Mouse (Mus musculus) neural tube, embryonic 14.5 days (tissue): Measurements from ENCODE around the gene Klhl26. TPM values are rescaled to one million over a fixed set of nuclear protein-coding genes. Genes with fewer than 3 reads are reported as not detected.

ENCODE experiments used
- ATAC-seq: fragments of 200-750 bp; cut with Nextera tagmentation; 2 replicates; pipeline ENCODE4 v1.8.0; 2017; ENCODE audit warnings: low read depth, mild to moderate bottlenecking, moderate TSS enrichment, moderate library complexity
- H3K27ac ChIP-seq: fragments of 300-500 bp; sonication (generic); 2 replicates; pipeline ENCODE4 v1.5.1; 2014; ENCODE audit warnings: low read depth, mild to moderate bottlenecking, control low read depth, low read length, moderate library complexity, mixed read lengths
- H3K27me3 ChIP-seq: fragments of 300-500 bp; sonication (generic); 2 replicates; pipeline ENCODE4 v1.6.1; 2014; ENCODE audit warnings: low read length; ENCODE audit not compliant: control insufficient read depth, insufficient read depth
- H3K36me3 ChIP-seq: fragments of 300-500 bp; sonication (generic); 2 replicates; pipeline ENCODE4 v1.6.1; 2014; ENCODE audit warnings: low read length, mixed read lengths; ENCODE audit not compliant: control insufficient read depth, insufficient read depth
- H3K4me1 ChIP-seq: fragments of 300-500 bp; sonication (generic); 2 replicates; pipeline ENCODE4 v1.6.1; 2014; ENCODE audit warnings: low read length; ENCODE audit not compliant: control insufficient read depth, insufficient read depth
- H3K4me2 ChIP-seq: fragments of 300-500 bp; sonication (generic); 2 replicates; pipeline ENCODE4 v1.6.1; 2014; ENCODE audit warnings: mild to moderate bottlenecking, low read depth, low read length, control low read depth
- H3K4me3 ChIP-seq: fragments of 300-500 bp; sonication (generic); 2 replicates; pipeline ENCODE4 v1.5.1; 2014; ENCODE audit warnings: low read depth, low read length, control low read depth, mixed read lengths
- H3K9ac ChIP-seq: fragments of 300-500 bp; sonication (generic); replicated peaks from 2 replicates; pipeline ENCODE4 v1.6.1; 2014; ENCODE audit warnings: low read depth, mild to moderate bottlenecking, control low read depth, low read length, mixed read lengths
- H3K9me3 ChIP-seq: fragments of 300-500 bp; sonication (generic); 2 replicates; pipeline ENCODE4 v1.6.1; 2016; ENCODE audit warnings: low read length; ENCODE audit not compliant: control insufficient read depth
- WGBS: fragments of 180-500 bp; shearing (Covaris S2); extraction: QIAGEN DNeasy Blood & Tissue Kit; methylation state at CpG from one replicate; pipeline ENCODE4 v1.1.7; 2014; 5-methylcytosine and 5-hydroxymethylcytosine counted together
- polyA plus RNA-seq: library from polyadenylated mRNA; unstranded; fragments of >200 nt; fragmentation: Nextera tagmentation; extraction: Ambion mirVana; gene quantifications from 2 replicates; pipeline ENCODE4 v1.2.1, GENCODE M21; 2014

The Klhl26 gene
- polyA plus RNA-seq, 1 experiment from 2014 or later, result 29.4 TPM

DNA sequence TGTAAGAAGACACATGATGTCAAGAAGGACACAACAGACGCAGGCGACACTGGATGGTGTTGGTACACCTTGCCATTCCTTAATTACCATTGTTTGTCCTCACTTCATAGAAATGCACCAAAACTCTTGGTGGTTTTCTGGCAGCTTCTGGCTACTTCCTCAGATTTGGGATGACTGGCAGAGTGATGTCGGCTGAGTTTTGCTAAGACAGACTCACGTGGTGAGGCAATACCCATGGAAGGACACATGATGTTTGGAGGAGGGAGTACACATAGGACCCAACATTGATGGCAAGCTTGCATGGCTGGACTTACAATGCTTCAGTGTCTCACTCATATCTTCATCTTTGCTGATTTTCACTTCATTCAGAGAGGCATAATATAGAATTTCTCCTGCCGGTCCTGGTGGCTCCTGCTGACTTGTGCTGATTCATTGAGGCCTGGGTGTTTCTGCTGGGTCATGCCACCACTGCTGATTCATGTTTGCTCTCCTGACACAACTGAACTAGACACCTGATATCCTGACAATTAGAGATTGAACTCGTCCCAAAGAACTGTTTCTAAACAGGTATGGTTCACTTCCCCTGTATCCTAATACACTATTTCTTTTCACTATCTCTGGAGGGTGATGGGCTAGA, 62.3 kb downstream of the Klhl26 start:
- Histone ChIP-seq H3K27ac (no peak overlapping the region), H3K4me3 (no peak overlapping the region), H3K9me3 (no peaks in the 10 kb centered on the region), H3K4me2 (no peak overlapping the region), H3K9ac (no peak overlapping the region), H3K36me3 (peaks cover 6% of the 10 kb centered on the region; the same call in 1 of the 2 replicates), H3K27me3 (no peaks in the 10 kb centered on the region), H3K4me1 (peaks cover 9% of the 10 kb centered on the region; the same call in 1 of the 2 replicates)
- no peak for ATAC-seq
- WGBS, result 90% methylated on average over 6 of the region's 6 CpGs

DNA sequence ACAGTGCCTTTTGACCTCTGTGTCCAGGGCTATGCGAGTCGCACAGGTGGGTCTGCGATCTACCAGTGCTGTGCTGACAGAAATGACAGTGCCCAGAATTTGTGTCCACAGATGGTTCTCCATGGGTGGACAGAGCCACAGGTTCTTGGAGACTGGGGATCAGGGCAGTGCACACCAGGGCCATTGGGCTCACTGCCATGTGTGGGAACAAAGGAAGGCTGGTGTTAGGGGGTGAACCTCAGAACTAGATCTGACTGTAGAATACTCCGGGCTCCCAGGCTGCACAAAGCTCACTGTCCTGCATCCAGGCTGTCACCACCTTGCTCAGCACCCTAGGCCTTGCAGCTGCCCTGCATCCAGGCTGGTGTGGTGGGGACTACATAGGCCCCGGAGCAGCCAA, 66.5 kb downstream of the Klhl26 start:
- 0 out of 2 replicates have a peak overlapping the region, but pooled peaks have one; percentile 10 for H3K27ac ChIP-seq
- 97% methylated on average over 5 of the region's 5 CpGs for WGBS
- H3K36me3 ChIP-seq, result peaks cover 6% of the 10 kb centered on the region; the same call in 1 of the 2 replicates
- no peaks in the 10 kb centered on the region for H3K27me3 ChIP-seq
- no peak overlapping the region for H3K4me2 ChIP-seq
- no peak overlapping the region for H3K9ac ChIP-seq
- peaks cover 18% of the 10 kb centered on the region for H3K4me1 ChIP-seq
- no peak overlapping the region for H3K4me3 ChIP-seq
- no peaks in the 10 kb centered on the region for H3K9me3 ChIP-seq
- ATAC-seq, result no peak

DNA sequence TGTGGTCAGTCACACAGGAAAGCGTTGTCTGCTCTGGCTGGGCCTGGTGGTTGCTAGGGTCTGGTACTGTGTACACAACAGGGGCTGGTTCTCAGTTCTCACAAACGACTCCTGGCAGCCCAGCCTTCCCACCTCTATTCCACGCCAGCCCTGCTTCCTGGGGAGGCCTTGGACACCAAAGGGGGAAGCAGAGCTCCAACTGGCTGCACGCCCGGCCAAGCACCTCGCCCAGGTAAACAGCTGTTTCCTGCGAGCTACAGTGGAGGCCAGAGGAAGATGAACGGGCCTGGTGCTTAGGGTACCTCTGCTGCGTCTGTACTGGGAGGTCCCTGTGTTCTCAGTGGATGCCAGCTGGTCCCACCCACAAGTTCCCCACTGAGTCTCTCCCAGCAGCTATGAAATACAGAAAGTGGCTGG, 67.3 kb downstream of the Klhl26 start:
- Histone ChIP-seq H3K4me2 (no peak overlapping the region), H3K36me3 (peaks cover 6% of the 10 kb centered on the region), H3K4me1 (peaks cover 18% of the 10 kb centered on the region), H3K9me3 (no peaks in the 10 kb centered on the region), H3K27ac (peak overlapping the region; percentile 44), H3K4me3 (no peak overlapping the region), H3K27me3 (no peaks in the 10 kb centered on the region), H3K9ac (peak overlapping the region; percentile 16; the same call in 1 of the 2 replicates)
- WGBS, result 53% methylated on average over 9 of the region's 9 CpGs
- ATAC-seq, result no peak

DNA sequence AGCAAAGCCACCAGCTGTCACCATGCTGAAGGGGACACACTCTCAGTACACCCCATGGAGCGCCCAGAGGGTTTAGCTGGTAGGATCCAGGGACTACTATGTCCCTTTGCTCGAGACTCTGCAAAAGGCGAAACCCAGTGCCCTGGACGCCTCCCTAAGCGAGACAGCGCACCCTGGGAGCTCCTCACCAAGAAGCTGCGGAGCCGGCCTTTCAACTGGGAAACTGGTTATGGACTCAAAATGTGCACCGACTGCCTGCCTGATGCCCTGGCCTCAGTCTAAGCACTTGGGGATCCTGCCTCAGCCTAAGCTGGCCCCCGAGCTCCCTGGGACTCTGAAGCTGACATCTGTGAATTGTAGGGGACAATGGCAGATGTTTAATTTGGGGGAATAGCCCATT, 67.7 kb downstream of the Klhl26 start:
- H3K9me3 ChIP-seq, result no peaks in the 10 kb centered on the region
- H3K27ac ChIP-seq, result peak overlapping the region; percentile 44
- H3K9ac ChIP-seq, result peak overlapping the region; percentile 16; the same call in 1 of the 2 replicates
- 70% methylated on average over 10 of the region's 10 CpGs for WGBS
- peaks cover 3% of the 10 kb centered on the region for H3K36me3 ChIP-seq
- 0 out of 2 replicates have a peak, but pooled peaks have one; percentile 9 for ATAC-seq
- no peak overlapping the region for H3K4me3 ChIP-seq
- peaks cover 18% of the 10 kb centered on the region for H3K4me1 ChIP-seq
- H3K27me3 ChIP-seq, result no peaks in the 10 kb centered on the region
- H3K4me2 ChIP-seq, result no peak overlapping the region

DNA sequence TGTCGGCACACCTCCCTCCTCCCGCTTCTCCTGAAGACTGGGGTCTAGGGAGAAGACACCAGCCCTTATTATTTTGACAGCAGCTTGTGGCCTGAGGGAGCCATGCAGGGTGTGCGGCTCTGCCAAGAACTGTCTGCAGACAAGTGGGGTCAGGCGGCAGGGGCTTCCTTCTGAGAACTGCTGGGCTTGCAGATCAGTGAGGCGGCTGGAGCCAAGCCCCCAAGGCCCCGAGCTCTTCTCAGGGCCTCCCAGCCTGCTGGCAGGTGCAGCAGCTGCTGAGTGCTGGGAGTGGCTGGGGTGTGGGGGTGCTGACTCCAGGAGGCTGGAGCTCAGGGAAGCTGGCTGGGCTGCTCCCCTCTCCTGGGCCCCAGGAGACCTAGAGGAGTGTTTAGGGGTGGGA, 68.5 kb downstream of the Klhl26 start:
- no peak overlapping the region for H3K9ac ChIP-seq
- ATAC-seq, result peak; percentile 66; the same call in 1 of the 2 replicates
- no peaks in the 10 kb centered on the region; the same call in 1 of the 2 replicates for H3K36me3 ChIP-seq
- H3K4me3 ChIP-seq, result no peak overlapping the region
- 24% methylated on average over 6 of the region's 6 CpGs for WGBS
- H3K4me2 ChIP-seq, result no peak overlapping the region
- H3K27me3 ChIP-seq, result no peaks in the 10 kb centered on the region
- no peaks in the 10 kb centered on the region for H3K9me3 ChIP-seq
- peaks cover 18% of the 10 kb centered on the region for H3K4me1 ChIP-seq
- H3K27ac ChIP-seq, result peak overlapping the region; percentile 44

DNA sequence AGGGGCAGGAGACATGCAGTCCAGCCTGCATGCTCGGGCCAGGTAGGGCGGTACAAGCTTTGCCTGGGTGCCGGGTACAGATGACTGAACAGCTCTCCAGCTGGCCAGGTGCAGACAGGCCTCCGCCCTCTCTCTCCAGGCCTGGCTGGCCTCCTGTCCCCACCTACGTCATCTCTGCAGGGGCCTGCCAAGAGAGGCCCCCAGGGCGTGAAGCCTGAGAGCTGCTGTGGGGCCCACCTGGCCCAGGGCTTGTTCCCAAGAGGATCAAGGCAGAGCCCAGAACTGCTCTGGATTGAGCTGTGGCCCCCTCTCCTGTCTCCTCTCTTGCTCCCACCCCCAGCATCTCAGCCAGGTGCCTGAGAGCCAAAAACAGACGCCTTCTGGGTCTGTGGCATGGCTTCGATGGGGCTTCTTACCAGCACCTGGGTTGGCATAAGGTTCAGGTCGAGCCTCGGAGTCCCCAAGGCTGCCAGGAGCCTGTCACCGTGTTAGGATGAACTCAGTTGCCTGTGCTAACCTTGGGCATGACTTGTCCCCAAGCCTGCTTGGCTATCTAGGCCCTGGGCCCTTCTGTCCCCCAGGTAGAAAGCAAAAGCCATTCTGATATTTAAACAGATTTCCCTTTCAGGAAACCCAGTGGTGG, 70.2 kb downstream of the Klhl26 start:
- 89% methylated on average over 11 of the region's 11 CpGs for WGBS
- Histone ChIP-seq H3K27ac (no peak overlapping the region), H3K4me2 (no peak overlapping the region), H3K4me1 (peaks cover 18% of the 10 kb centered on the region), H3K36me3 (no peaks in the 10 kb centered on the region; the same call in 1 of the 2 replicates), H3K9ac (no peak overlapping the region), H3K4me3 (no peak overlapping the region), H3K27me3 (no peaks in the 10 kb centered on the region), H3K9me3 (no peaks in the 10 kb centered on the region)
- no peak for ATAC-seq

DNA sequence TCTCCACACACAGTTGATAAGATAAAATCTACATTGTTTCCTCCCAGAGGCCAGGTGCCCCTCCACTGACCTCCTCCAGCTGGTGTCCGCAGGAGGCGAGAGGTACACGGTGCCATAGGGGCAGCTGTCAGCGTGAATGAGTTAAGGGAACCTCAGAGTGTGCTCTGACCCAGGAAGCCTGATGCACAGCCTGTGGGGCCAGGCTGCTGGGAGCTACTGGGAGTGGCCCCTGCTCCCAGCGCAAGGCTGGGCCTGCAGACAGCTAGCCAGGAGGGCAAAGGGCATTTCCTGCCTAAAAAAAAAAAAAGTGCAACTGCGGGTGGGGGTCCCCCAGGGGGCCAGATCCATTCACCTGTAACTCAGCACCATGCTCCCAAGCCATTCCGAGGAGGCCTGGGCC, 71.6 kb downstream of the Klhl26 start:
- H3K27ac ChIP-seq, result no peak overlapping the region
- 67% methylated on average over 7 of the region's 7 CpGs for WGBS
- H3K4me1 ChIP-seq, result peaks cover 18% of the 10 kb centered on the region
- H3K36me3 ChIP-seq, result peaks cover 5% of the 10 kb centered on the region; the same call in 1 of the 2 replicates
- H3K9me3 ChIP-seq, result no peaks in the 10 kb centered on the region
- H3K4me2 ChIP-seq, result no peak overlapping the region
- ATAC-seq, result no peak
- H3K27me3 ChIP-seq, result no peaks in the 10 kb centered on the region
- no peak overlapping the region for H3K9ac ChIP-seq
- no peak overlapping the region for H3K4me3 ChIP-seq

DNA sequence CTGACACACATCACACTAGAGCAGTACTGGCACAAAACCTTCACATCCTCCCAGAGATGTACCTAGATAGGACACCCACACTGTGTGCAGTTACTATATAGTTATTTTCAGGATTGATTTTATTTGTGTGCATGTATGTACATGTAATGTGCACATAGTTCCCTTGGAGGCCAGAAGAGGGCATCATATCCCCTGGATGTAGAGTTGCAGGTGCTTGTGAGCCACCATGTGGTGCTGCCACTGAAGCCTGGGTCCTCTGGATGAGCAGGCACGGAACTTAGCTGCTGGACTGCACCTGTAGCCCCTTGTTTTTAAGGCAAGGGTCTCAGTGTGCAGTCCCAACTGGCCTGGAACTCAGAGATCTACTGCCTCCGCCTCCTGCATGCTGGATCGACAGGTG, 72.6 kb downstream of the Klhl26 start:
- peaks cover 8% of the 10 kb centered on the region; the same call in 1 of the 2 replicates for H3K36me3 ChIP-seq
- 93% methylated on average over 3 of the region's 3 CpGs for WGBS
- H3K9ac ChIP-seq, result no peak overlapping the region
- ATAC-seq, result no peak
- H3K27me3 ChIP-seq, result no peaks in the 10 kb centered on the region
- H3K4me1 ChIP-seq, result peaks cover 15% of the 10 kb centered on the region
- no peak overlapping the region for H3K4me3 ChIP-seq
- H3K4me2 ChIP-seq, result no peak overlapping the region
- no peak overlapping the region for H3K27ac ChIP-seq
- no peaks in the 10 kb centered on the region for H3K9me3 ChIP-seq
